ENCODE assay signal across 12 mouse cellular contexts in genomic region chr12:25160990-25161843, GRCm38 (mm10).
DNase-seq lines count a peak whose midpoint lies in the region; ATAC-seq and TF ChIP-seq lines count a peak whose summit lies in the region.
"Had no signal": no experiment of that assay in that cellular context is flagged by ENCODE, and none has a peak within 500 bp of the region (broad histone marks: within the 10 kb centered on the region; RNA-seq: fewer than 3 reads in every experiment).

No protein-coding gene starts in this region.

- H3K4me2 ChIP-seq in hindbrain, postnatal 0 days (ENCODE audit: low read depth, low read length), result no peak overlapping the region
- H3K4me2 ChIP-seq in hindbrain, embryonic 11.5 days (replicated peaks; ENCODE audit: low read depth, low read length), result no peak overlapping the region
- H3K4me2 ChIP-seq in forebrain, embryonic 13.5 days, result no peak overlapping the region
- H3K4me2 ChIP-seq: limb, embryonic 13.5 days; neural tube, embryonic 12.5 days; stomach, embryonic 15.5 days had no signal

- H3K36me3 ChIP-seq in hindbrain, postnatal 0 days (ENCODE audit: insufficient read depth, low read length), result no peaks in the 10 kb centered on the region
- no peaks in the 10 kb centered on the region for H3K36me3 ChIP-seq in hindbrain, embryonic 11.5 days (ENCODE audit: control insufficient read depth, insufficient read depth, low read length)
- H3K36me3 ChIP-seq in ES-Bruce4 (ENCODE audit: control insufficient read depth, insufficient read depth, low read length, poor library complexity, severe bottlenecking), result no peaks in the 10 kb centered on the region
- no peaks in the 10 kb centered on the region for H3K36me3 ChIP-seq in forebrain, embryonic 13.5 days (ENCODE audit: poor library complexity, severe bottlenecking)
- H3K36me3 ChIP-seq: limb, embryonic 13.5 days; neural tube, embryonic 12.5 days; stomach, embryonic 15.5 days had no signal

- peak; percentile 43 for ATAC-seq in hindbrain, postnatal 0 days
- ATAC-seq in hindbrain, embryonic 11.5 days (ENCODE audit: low FRiP score), result no peak
- peak; percentile 43; the same call in 1 of the 2 replicates for ATAC-seq in forebrain, embryonic 13.5 days

- no peaks in the 10 kb centered on the region for H3K27me3 ChIP-seq in hindbrain, postnatal 0 days (ENCODE audit: insufficient read depth, low read length)
- no peaks in the 10 kb centered on the region; the same call in 1 of the 2 replicates for H3K27me3 ChIP-seq in hindbrain, embryonic 11.5 days (ENCODE audit: control insufficient read depth, insufficient read depth, low read length)
- H3K27me3 ChIP-seq in ES-Bruce4 (ENCODE audit: control insufficient read depth, insufficient read depth, low read length, poor library complexity, severe bottlenecking), result no peaks in the 10 kb centered on the region
- no peaks in the 10 kb centered on the region; the same call in 1 of the 2 replicates for H3K27me3 ChIP-seq in forebrain, embryonic 13.5 days
- H3K27me3 ChIP-seq: limb, embryonic 13.5 days; stomach, embryonic 15.5 days had no signal

- H3K27ac ChIP-seq in hindbrain, postnatal 0 days, result peak overlapping the region; percentile 41; the same call in 1 of the 2 replicates
- no peak overlapping the region for H3K27ac ChIP-seq in hindbrain, embryonic 11.5 days (ENCODE audit: low read depth, low read length)
- H3K27ac ChIP-seq in ES-Bruce4 (ENCODE audit: insufficient read depth, low read length), result no peak overlapping the region
- no peak overlapping the region for H3K27ac ChIP-seq in forebrain, embryonic 13.5 days
- H3K27ac ChIP-seq: limb, embryonic 13.5 days; neural tube, embryonic 12.5 days; stomach, embryonic 15.5 days had no signal

- TF ChIP-seq CTCF in hindbrain, postnatal 0 days (IDR thresholded peaks at IDR 0.05; ENCODE audit: low read depth), result peak; percentile 46
- peak; percentile 30 for TF ChIP-seq CTCF in ES-Bruce4 (IDR thresholded peaks at IDR 0.05; ENCODE audit: low read depth, low read length)

- DNase-seq in hindbrain, postnatal 0 days (ENCODE audit: low spot score), result peak; percentile 38
- no peak for DNase-seq in hindbrain, embryonic 11.5 days (ENCODE audit: low spot score)
- DNase-seq in kidney, postnatal 14 days, result peak; percentile 51
- no peak for DNase-seq in cerebellum, postnatal 25 days
- DNase-seq in ovary, postnatal 10 days (ENCODE audit: low spot score), result no peak
- DNase-seq in lung, adult 18-20 months, result no peak
- DNase-seq: adrenal gland, postnatal 36 days had no signal

- H3K4me1 ChIP-seq in hindbrain, postnatal 0 days (ENCODE audit: insufficient read depth, low read length), result no peaks in the 10 kb centered on the region; the same call in 1 of the 2 replicates
- peaks cover 6% of the 10 kb centered on the region for H3K4me1 ChIP-seq in hindbrain, embryonic 11.5 days (replicated peaks; ENCODE audit: control insufficient read depth, insufficient read depth, low read length)
- peaks cover 7% of the 10 kb centered on the region for H3K4me1 ChIP-seq in ES-Bruce4 (ENCODE audit: control insufficient read depth, insufficient read depth, low read length)
- peaks cover 23% of the 10 kb centered on the region for H3K4me1 ChIP-seq in forebrain, embryonic 13.5 days

- H3K9ac ChIP-seq in hindbrain, postnatal 0 days (replicated peaks; ENCODE audit: low read length), result no peak overlapping the region
- H3K9ac ChIP-seq in hindbrain, embryonic 11.5 days (ENCODE audit: low read depth, low read length), result no peak overlapping the region
- H3K9ac ChIP-seq in ES-Bruce4 (ENCODE audit: low read depth, poor library complexity, severe bottlenecking), result no peak overlapping the region
- no peak overlapping the region for H3K9ac ChIP-seq in forebrain, embryonic 13.5 days
- H3K9ac ChIP-seq: limb, embryonic 13.5 days; neural tube, embryonic 12.5 days; stomach, embryonic 15.5 days had no signal

- H3K4me3 ChIP-seq in hindbrain, postnatal 0 days (ENCODE audit: low read length), result no peak overlapping the region
- no peak overlapping the region for H3K4me3 ChIP-seq in hindbrain, embryonic 11.5 days (ENCODE audit: low read depth, low read length)
- H3K4me3 ChIP-seq in ES-Bruce4 (ENCODE audit: low read depth, low read length), result no peak overlapping the region
- no peak overlapping the region for H3K4me3 ChIP-seq in forebrain, embryonic 13.5 days
- H3K4me3 ChIP-seq: limb, embryonic 13.5 days; neural tube, embryonic 12.5 days; stomach, embryonic 15.5 days had no signal

- H3K9me3 ChIP-seq in hindbrain, postnatal 0 days (ENCODE audit: low read length), result no peaks in the 10 kb centered on the region
- no peaks in the 10 kb centered on the region for H3K9me3 ChIP-seq in hindbrain, embryonic 11.5 days (ENCODE audit: control insufficient read depth, low read length)
- no peaks in the 10 kb centered on the region for H3K9me3 ChIP-seq in ES-Bruce4 (replicated peaks; ENCODE audit: control insufficient read depth, insufficient read depth, low read length, poor library complexity, severe bottlenecking)
- no peaks in the 10 kb centered on the region for H3K9me3 ChIP-seq in forebrain, embryonic 13.5 days (replicated peaks)
- H3K9me3 ChIP-seq: limb, embryonic 13.5 days; neural tube, embryonic 12.5 days; stomach, embryonic 15.5 days had no signal

- TF ChIP-seq POLR2A in ES-Bruce4 (IDR thresholded peaks at IDR 0.05; ENCODE audit: insufficient read depth, low read length), result no peak

- 51% methylated on average over 15 of the region's 15 CpGs for WGBS in hindbrain, postnatal 0 days
- 66% methylated on average over 15 of the region's 15 CpGs for WGBS in hindbrain, embryonic 11.5 days
- WGBS in forebrain, embryonic 13.5 days, result 47% methylated on average over 15 of the region's 15 CpGs

- TF ChIP-seq EP300 in ES-Bruce4 (IDR thresholded peaks at IDR 0.05; ENCODE audit: insufficient read depth, low read depth, low read length), result no peak

Comparison
In these comparisons a context has a peak if more than half of its experiments do, and no peak if none do; other contexts are left out.
1. DNase-seq: peak in hindbrain, postnatal 0 days (single experiment) and kidney, postnatal 14 days (single experiment); none in hindbrain, embryonic 11.5 days (single experiment), cerebellum, postnatal 25 days (0 of 2), ovary, postnatal 10 days (single experiment) and lung, adult 18-20 months (0 of 2).